Mouse (Mus musculus) kidney, embryonic 16.5 days (tissue): ENCODE measurements around the gene Lgsn. TPM values are rescaled to one million over a fixed set of nuclear protein-coding genes. Genes with fewer than 3 reads are reported as not detected.
A peak's percentile ranks its signal among the peaks of the same experiment; 100 is the strongest.

Source experiments
- ATAC-seq: fragments of 200-750 bp; cut with Nextera tagmentation; 2 replicates; pipeline ENCODE4 v1.8.0; 2017; ENCODE audit warnings: moderate TSS enrichment; ENCODE audit not compliant: low FRiP score, low TSS enrichment
- H3K27ac ChIP-seq: fragments of 300-500 bp; sonication (generic); 2 replicates; pipeline ENCODE4 v1.5.1; 2014; ENCODE audit warnings: low read length
- H3K27me3 ChIP-seq: fragments of 300-500 bp; sonication (generic); 2 replicates; pipeline ENCODE4 v1.6.1; 2014; ENCODE audit warnings: low read length, control low read depth, mixed read lengths; ENCODE audit not compliant: insufficient read depth
- H3K36me3 ChIP-seq: fragments of 300-500 bp; sonication (generic); 2 replicates; pipeline ENCODE4 v1.6.1; 2014; ENCODE audit warnings: low read length, control low read depth, mixed read lengths; ENCODE audit not compliant: insufficient read depth
- H3K4me1 ChIP-seq: fragments of 300-500 bp; sonication (generic); 2 replicates; pipeline ENCODE4 v1.6.1; 2014; ENCODE audit warnings: low read length, control low read depth, mixed read lengths; ENCODE audit not compliant: insufficient read depth
- H3K4me2 ChIP-seq: fragments of 300-500 bp; sonication (generic); replicated peaks from 2 replicates; pipeline ENCODE4 v1.6.1; 2014; ENCODE audit warnings: low read depth, low read length
- H3K4me3 ChIP-seq: fragments of 300-500 bp; sonication (generic); 2 replicates; pipeline ENCODE4 v1.5.1; 2014; ENCODE audit warnings: mild to moderate bottlenecking, low read length
- H3K9ac ChIP-seq: fragments of 300-500 bp; sonication (generic); replicated peaks from 2 replicates; pipeline ENCODE4 v1.6.1; 2014; ENCODE audit warnings: low read length
- H3K9me3 ChIP-seq: fragments of 300-500 bp; sonication (generic); 2 replicates; pipeline ENCODE4 v1.6.1; 2016; ENCODE audit warnings: low read length, control low read depth
- WGBS: fragments of 180-500 bp; shearing (Covaris S2); extraction: QIAGEN DNeasy Blood & Tissue Kit; methylation state at CpG from one replicate; pipeline ENCODE4 v1.1.7; 2014; 5-methylcytosine and 5-hydroxymethylcytosine counted together
- polyA plus RNA-seq: library from polyadenylated mRNA; unstranded; fragments of >200 nt; fragmentation: Nextera tagmentation; extraction: Ambion mirVana; gene quantifications from 2 replicates; pipeline ENCODE4 v1.2.1, GENCODE M21; 2015

Lgsn gene
- polyA plus RNA-seq = not detected in 2 replicates

DNA sequence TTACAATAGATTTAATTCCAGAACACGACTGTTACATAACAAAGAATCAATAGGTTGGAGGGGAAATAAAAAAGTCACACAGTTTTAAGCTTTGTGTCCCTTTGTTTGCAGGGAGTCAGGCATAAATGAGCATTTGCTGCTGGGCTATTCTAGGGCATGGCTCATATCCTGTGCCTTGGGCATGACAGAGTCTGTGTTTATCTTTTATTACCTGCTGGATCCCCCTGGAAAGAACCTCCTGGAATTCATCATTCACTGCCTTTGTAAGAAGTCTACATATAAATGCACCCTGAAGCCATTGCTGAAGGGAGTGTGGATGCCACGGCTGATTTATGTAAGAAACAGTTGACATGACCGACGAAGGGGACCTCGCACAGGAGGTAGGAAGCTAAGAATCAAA is at the start of gene Lgsn:
TSS of gene Lgsn (plus strand) at position 301 of the 400 bp plus-strand sequence.
- no peak within 1 kb of the TSS for H3K9ac ChIP-seq
- H3K4me1 ChIP-seq = no peaks in the 10 kb centered on the region
- H3K36me3 ChIP-seq = no peaks in the 10 kb centered on the region
- no peak for ATAC-seq
- whole genome bisulfite sequencing = 41% methylated on average over 5 of the region's 5 CpGs
- H3K4me3 ChIP-seq = no peak within 1 kb of the TSS
- H3K27me3 ChIP-seq = no peaks in the 10 kb centered on the region
- no peak within 1 kb of the TSS for H3K27ac ChIP-seq
- no peaks in the 10 kb centered on the region for H3K9me3 ChIP-seq
- H3K4me2 ChIP-seq = no peak within 1 kb of the TSS

DNA sequence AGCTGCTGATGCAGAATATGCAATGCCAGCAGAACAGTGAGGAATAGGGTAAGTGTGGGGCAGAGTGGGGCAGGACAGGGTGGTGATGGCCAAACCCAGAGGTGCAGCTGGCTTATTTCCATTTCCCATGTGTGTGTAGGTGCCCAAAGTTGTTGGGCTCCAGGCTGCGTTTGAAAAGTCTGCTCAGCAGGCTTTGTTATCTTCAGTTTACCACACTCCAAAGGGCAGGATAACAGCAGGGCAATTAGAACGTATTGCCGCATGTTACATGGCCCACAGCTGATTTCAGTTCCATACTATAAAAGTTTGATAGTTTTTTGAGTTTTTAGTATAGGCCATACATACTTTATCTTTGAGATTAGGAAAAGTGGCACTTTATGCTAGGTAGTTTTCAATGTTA is 37.8 kb upstream of the Lgsn start:
- 74% methylated on average over 3 of the region's 3 CpGs for WGBS
- Histone ChIP-seq H3K4me2 (no peak overlapping the region), H3K9ac (no peak overlapping the region), H3K36me3 (no peaks in the 10 kb centered on the region), H3K4me1 (no peaks in the 10 kb centered on the region), H3K9me3 (no peaks in the 10 kb centered on the region), H3K4me3 (no peak overlapping the region), H3K27me3 (no peaks in the 10 kb centered on the region), H3K27ac (no peak overlapping the region)
- no peak for ATAC-seq

DNA sequence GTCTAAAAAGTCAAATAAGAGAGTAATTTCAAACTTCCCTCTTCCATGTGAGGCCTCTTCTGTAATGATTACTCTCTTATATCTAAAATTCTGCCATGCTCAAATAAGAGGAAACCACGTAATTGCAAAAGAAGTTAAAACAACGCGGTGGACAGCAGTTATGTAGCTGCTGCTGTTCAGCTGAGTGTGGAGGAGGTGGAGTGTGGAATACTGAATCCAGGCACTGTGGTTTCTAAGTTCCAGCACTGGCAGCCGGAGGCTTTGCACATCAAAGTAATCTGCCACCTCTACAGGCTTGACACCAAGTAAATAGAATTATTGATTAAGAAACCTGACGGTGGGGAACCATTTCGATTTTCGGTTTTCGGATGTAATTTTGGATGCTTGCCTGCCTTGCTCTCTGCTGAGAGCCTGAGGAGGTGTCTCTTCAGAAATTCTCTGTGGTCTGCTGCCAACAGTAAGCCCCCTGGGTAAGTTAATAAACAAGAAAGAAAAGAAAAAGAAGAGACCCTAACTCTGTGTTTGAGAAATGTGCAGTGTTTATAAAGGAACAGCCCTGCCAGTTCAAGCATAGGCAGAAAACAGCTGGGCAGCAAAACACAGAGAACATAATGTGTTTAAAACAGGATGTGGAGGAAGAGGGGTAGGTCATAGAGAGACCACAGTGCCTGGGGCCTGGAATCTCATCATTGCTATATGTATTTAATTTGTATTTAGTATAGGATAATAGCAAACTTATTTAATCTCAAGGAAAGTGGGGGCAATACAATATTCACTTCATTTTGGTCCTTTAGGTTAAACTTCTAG is 33.7 kb upstream of the Lgsn start:
- Histone ChIP-seq H3K4me1 (no peaks in the 10 kb centered on the region), H3K27ac (no peak overlapping the region), H3K36me3 (no peaks in the 10 kb centered on the region), H3K9me3 (no peaks in the 10 kb centered on the region), H3K27me3 (no peaks in the 10 kb centered on the region), H3K4me2 (no peak overlapping the region), H3K9ac (0 out of 2 replicates have a peak overlapping the region, but pooled peaks have one; percentile 3), H3K4me3 (no peak overlapping the region)
- WGBS = 51% methylated on average over 8 of the region's 8 CpGs
- ATAC-seq = no peak

DNA sequence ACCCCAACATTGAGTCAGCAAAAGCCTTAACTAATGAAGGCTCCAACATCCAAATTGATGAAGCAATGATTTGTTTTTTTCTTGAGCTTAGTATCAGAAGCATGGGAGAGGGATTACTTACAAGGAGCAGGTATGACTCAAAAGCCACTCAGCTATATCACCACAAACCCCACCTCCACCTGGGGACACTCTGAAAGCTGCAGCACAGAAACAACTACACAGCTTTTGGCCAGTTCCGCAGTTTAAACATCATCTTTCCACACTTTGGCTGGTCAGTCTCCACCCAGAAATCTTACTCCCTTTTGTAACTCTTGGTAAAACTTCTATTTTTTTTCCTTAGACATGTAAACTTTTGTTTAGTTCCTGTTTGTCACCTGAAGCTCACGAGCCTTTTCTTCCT is 32.6 kb upstream of the Lgsn start:
- H3K27ac ChIP-seq = no peak overlapping the region
- no peaks in the 10 kb centered on the region for H3K36me3 ChIP-seq
- no peaks in the 10 kb centered on the region for H3K27me3 ChIP-seq
- H3K4me3 ChIP-seq = no peak overlapping the region
- H3K4me2 ChIP-seq = no peak overlapping the region
- H3K9ac ChIP-seq = no peak overlapping the region
- 73% methylated on average over 2 of the region's 2 CpGs for WGBS
- no peak for ATAC-seq
- no peaks in the 10 kb centered on the region for H3K4me1 ChIP-seq
- H3K9me3 ChIP-seq = no peaks in the 10 kb centered on the region

DNA sequence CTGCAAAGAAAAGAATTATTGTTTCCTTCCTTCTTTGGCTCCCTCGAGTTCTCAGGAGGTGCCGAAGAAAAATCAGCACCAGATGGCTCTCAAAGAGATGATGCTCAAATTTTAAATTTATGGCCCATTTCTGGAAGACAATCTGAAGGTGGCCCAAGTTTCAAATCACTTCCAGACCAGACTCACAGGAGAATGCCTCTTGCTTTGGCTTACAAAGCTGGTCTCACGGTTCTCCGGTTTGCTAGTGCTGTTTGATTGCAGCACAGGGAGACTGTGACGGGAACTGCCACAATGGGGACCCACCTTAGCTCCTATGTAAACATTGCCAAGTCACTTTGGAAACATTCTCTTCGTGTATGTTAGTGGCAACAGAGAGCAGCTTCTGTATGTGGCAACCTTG is 26.5 kb upstream of the Lgsn start:
- 18% methylated on average over 6 of the region's 6 CpGs for WGBS
- Histone ChIP-seq H3K27me3 (no peaks in the 10 kb centered on the region), H3K9ac (no peak overlapping the region), H3K4me3 (no peak overlapping the region), H3K4me1 (peaks cover 8% of the 10 kb centered on the region; the same call in 1 of the 2 replicates), H3K36me3 (no peaks in the 10 kb centered on the region), H3K4me2 (no peak overlapping the region), H3K9me3 (no peaks in the 10 kb centered on the region), H3K27ac (no peak overlapping the region)
- no peak for ATAC-seq

DNA sequence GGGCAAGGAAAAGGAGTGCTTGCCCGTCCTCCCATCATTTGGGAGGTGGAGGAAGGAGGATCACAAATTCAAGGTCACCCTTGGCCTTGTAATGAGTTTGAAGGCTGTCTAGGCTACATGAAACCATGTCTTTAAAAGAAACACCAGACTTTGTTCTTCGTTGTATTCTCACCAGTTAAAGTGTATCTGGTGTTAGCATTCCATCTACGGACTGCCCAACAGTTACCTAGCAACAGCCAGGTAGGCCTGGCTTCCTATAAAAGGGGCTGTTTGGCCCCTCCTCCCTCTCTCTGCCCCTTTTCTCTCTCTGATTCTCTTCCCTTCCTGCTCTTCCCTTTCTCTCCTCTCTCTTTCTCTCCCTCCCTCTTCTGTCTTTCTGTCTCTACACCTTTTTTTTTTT is 25.7 kb upstream of the Lgsn start:
- H3K27ac ChIP-seq = no peak overlapping the region
- H3K9me3 ChIP-seq = no peaks in the 10 kb centered on the region
- no peak overlapping the region for H3K4me3 ChIP-seq
- no peaks in the 10 kb centered on the region for H3K36me3 ChIP-seq
- WGBS = 62% methylated on average over 3 of the region's 3 CpGs
- H3K9ac ChIP-seq = no peak overlapping the region
- no peak for ATAC-seq
- no peak overlapping the region for H3K4me2 ChIP-seq
- peaks cover 8% of the 10 kb centered on the region; the same call in 1 of the 2 replicates for H3K4me1 ChIP-seq
- H3K27me3 ChIP-seq = no peaks in the 10 kb centered on the region

DNA sequence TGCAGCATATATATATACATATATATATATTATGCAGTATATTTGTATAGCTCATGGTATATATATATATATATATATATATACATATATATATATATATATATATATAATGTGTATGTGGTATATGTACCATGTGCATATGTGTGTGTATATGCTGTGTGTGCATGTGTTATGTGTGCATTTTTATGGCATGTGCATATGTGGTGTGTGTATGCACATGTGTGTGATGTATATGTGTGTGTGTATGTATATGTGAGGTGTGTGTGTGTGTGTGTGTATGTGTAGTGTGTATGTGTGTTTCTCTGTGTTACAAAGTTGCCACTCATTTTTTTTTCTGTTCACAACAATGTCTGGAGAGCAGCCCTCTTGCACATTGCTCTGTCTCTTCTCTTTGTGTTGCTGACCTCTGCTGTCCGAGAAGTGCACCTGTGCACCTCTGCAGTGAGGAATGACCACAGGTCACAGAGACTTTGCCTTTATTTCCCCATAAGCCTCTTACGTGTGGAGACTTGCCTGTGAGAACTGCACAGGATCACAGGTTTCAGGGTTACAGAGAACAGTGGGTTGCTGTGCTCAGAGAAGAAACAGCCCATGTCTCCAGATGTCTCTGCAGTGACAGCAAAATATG is 23.3 kb upstream of the Lgsn start:
- H3K4me2 ChIP-seq = no peak overlapping the region
- H3K9ac ChIP-seq = no peak overlapping the region
- 64% methylated on average over 2 of the region's 2 CpGs for WGBS
- H3K36me3 ChIP-seq = no peaks in the 10 kb centered on the region
- H3K4me1 ChIP-seq = peaks cover 8% of the 10 kb centered on the region; the same call in 1 of the 2 replicates
- no peak for ATAC-seq
- no peaks in the 10 kb centered on the region for H3K27me3 ChIP-seq
- no peaks in the 10 kb centered on the region for H3K9me3 ChIP-seq
- H3K4me3 ChIP-seq = no peak overlapping the region
- H3K27ac ChIP-seq = no peak overlapping the region

DNA sequence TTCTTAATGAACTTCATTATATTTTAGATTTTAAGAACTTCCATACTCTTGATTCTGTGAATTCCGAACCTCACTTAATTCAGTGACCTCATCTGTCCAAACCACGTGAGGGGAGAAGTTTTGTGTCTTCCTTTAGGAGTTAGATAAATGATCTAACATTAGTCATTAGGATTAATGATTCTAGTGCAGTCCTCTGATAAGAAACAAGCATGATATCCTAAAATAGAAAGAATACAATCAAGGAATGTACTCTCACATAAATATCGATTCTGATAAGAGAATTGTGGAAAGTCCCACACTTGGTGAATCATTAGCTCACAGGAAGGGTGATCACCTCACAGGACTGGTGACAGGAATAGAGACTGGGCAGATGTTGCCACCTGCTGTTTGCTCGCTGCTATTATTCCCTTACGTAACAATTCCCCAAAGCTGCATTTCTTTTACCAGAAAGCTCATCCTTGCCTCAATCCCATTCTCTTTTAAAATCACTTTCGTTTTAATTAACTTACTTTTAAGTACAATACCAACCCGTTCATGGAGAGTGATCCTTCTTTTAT is 22.3 kb upstream of the Lgsn start:
- Histone ChIP-seq H3K9me3 (no peaks in the 10 kb centered on the region), H3K36me3 (no peaks in the 10 kb centered on the region), H3K27ac (no peak overlapping the region), H3K4me2 (no peak overlapping the region), H3K27me3 (no peaks in the 10 kb centered on the region), H3K4me1 (peaks cover 8% of the 10 kb centered on the region; the same call in 1 of the 2 replicates), H3K9ac (no peak overlapping the region), H3K4me3 (no peak overlapping the region)
- WGBS = 15% methylated on average over 7 of the region's 7 CpGs
- ATAC-seq = peak; percentile 77; the same call in 1 of the 2 replicates

DNA sequence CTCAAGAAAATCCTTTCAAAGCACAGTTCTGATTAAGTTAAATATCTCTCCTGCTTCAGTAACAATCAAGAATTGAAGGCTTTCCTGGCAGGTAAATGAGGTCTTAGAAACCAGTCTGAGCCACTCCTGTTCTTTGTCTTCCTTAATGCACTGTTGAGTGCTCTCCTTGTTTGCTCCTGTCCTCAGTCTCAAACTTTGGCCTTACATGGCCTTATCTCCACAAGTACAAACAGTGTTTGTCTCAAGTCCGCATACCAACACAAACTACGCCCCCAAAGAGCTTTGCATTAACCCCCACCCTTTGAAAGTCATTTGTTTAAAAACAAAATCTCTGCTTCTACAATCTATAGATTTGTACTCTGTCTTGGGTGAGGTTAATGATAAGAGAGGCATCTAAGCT is 20.0 kb upstream of the Lgsn start:
- no peak for ATAC-seq
- no peaks in the 10 kb centered on the region for H3K9me3 ChIP-seq
- H3K4me1 ChIP-seq = no peaks in the 10 kb centered on the region
- no peak overlapping the region for H3K27ac ChIP-seq
- no peak overlapping the region for H3K4me2 ChIP-seq
- H3K27me3 ChIP-seq = no peaks in the 10 kb centered on the region
- no peaks in the 10 kb centered on the region for H3K36me3 ChIP-seq
- WGBS = 79% methylated on average over 2 of the region's 2 CpGs
- H3K9ac ChIP-seq = no peak overlapping the region
- no peak overlapping the region for H3K4me3 ChIP-seq

DNA sequence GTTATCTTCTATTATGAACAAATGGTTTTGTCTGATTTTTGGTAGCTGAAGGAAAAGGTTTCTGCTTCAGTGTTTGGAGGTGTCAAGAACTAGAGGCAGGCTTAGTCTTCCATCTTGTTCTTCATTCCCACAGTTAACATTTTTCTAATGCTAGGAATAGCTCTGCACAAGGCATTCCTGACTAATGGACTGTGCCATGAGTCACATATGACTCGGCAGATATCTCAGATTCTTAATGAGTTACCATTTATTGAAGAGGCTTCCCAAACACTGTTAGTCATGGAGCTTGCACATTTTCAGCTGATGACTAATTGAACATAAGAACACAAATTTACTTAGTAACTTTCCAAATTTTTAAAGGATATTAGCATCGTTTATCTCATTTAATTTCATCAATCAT is 19.3 kb upstream of the Lgsn start:
- H3K4me1 ChIP-seq = no peaks in the 10 kb centered on the region
- H3K36me3 ChIP-seq = no peaks in the 10 kb centered on the region
- no peak overlapping the region for H3K4me3 ChIP-seq
- ATAC-seq = peak; percentile 67; the same call in 1 of the 2 replicates
- WGBS = 73% methylated on average over 2 of the region's 2 CpGs
- H3K27ac ChIP-seq = no peak overlapping the region
- H3K27me3 ChIP-seq = no peaks in the 10 kb centered on the region
- H3K9ac ChIP-seq = no peak overlapping the region
- H3K4me2 ChIP-seq = no peak overlapping the region
- H3K9me3 ChIP-seq = no peaks in the 10 kb centered on the region
